Mouse (Mus musculus) heart, embryonic 16.5 days (tissue): ENCODE measurements at regions not wholly inside any gene's neighbourhood (a gene's known extent, or its start where the extent isn't known, plus 50 kb on each side); places are given as distances from the start of the nearest gene placed in this dataset.

Experiments
- ATAC-seq: fragments of 200-750 bp; cut with Nextera tagmentation; replicated peaks from 2 replicates; pipeline ENCODE4 v1.8.0; 2017; ENCODE audit warnings: moderate number of reproducible peaks; ENCODE audit not compliant: insufficient read depth, low FRiP score; ENCODE audit errors: extremely low read depth
- H3K27ac ChIP-seq: fragments of 300-500 bp; sonication (generic); 2 replicates; pipeline ENCODE4 v1.5.1; 2014; ENCODE audit warnings: mild to moderate bottlenecking, low read length, control low read depth, moderate library complexity
- H3K27me3 ChIP-seq: fragments of 300-500 bp; sonication (generic); 2 replicates; pipeline ENCODE4 v1.6.1; 2014; ENCODE audit warnings: low read length, mixed read lengths; ENCODE audit not compliant: control insufficient read depth, insufficient read depth
- H3K36me3 ChIP-seq: fragments of 300-500 bp; sonication (generic); 2 replicates; pipeline ENCODE4 v1.6.1; 2014; ENCODE audit not compliant: control insufficient read depth, insufficient read depth
- H3K4me1 ChIP-seq: fragments of 300-500 bp; sonication (generic); 2 replicates; pipeline ENCODE4 v1.6.1; 2014; ENCODE audit warnings: low read length, mixed read lengths; ENCODE audit not compliant: control insufficient read depth, insufficient read depth
- H3K4me2 ChIP-seq: fragments of 300-500 bp; sonication (generic); 2 replicates; pipeline ENCODE4 v1.6.1; 2014; ENCODE audit warnings: low read depth, mild to moderate bottlenecking, control low read depth, low read length
- H3K4me3 ChIP-seq: fragments of 300-500 bp; sonication (generic); 2 replicates; pipeline ENCODE4 v1.5.1; 2014; ENCODE audit warnings: mild to moderate bottlenecking, control low read depth, low read length
- H3K9ac ChIP-seq: fragments of 300-500 bp; sonication (generic); 2 replicates; pipeline ENCODE4 v1.6.1; 2014; ENCODE audit warnings: low read length, control low read depth
- H3K9me3 ChIP-seq: fragments of 300-500 bp; sonication (generic); replicated peaks from 2 replicates; pipeline ENCODE4 v1.6.1; 2016; ENCODE audit warnings: low read length; ENCODE audit not compliant: control insufficient read depth
- WGBS: fragments of 180-500 bp; shearing (Covaris S2); extraction: QIAGEN DNeasy Blood & Tissue Kit; methylation state at CpG from one replicate; pipeline ENCODE4 v1.1.7; 2014; 5-methylcytosine and 5-hydroxymethylcytosine counted together

- WGBS: 69% methylated on average over 2 of the region's 2 CpGs
- Histone ChIP-seq H3K4me3 (no peak overlapping the region), H3K9ac (no peak overlapping the region), H3K36me3 (no peaks in the 10 kb centered on the region), H3K27me3 (no peaks in the 10 kb centered on the region), H3K9me3 (no peaks in the 10 kb centered on the region), H3K4me1 (no peaks in the 10 kb centered on the region), H3K27ac (no peak overlapping the region), H3K4me2 (no peak overlapping the region)
- no peak for ATAC-seq
These were observed 110.7 kb upstream of the Man2a1 start for GRCm38 (mm10) chr17:64489769-64490335.

GRCm38 (mm10) chr17:64490664-64491063, 109.9 kb upstream of the Man2a1 start:
- ATAC-seq: no peak
- no peak overlapping the region for H3K27ac ChIP-seq
- no peak overlapping the region for H3K4me3 ChIP-seq
- H3K4me2 ChIP-seq: no peak overlapping the region
- no peaks in the 10 kb centered on the region for H3K27me3 ChIP-seq
- H3K9ac ChIP-seq: no peak overlapping the region
- WGBS: 88% methylated on average over 7 of the region's 7 CpGs
- no peaks in the 10 kb centered on the region for H3K9me3 ChIP-seq
- H3K36me3 ChIP-seq: no peaks in the 10 kb centered on the region
- H3K4me1 ChIP-seq: no peaks in the 10 kb centered on the region

- peak; percentile 72 for ATAC-seq
- H3K27ac ChIP-seq: no peak overlapping the region
- 44% methylated on average over 6 of the region's 10 CpGs for WGBS
- H3K4me2 ChIP-seq: 0 out of 2 replicates have a peak overlapping the region, but pooled peaks have one; percentile 2
- H3K9ac ChIP-seq: no peak overlapping the region
- H3K4me3 ChIP-seq: no peak overlapping the region
- H3K36me3 ChIP-seq: no peaks in the 10 kb centered on the region
- H3K4me1 ChIP-seq: no peaks in the 10 kb centered on the region
- H3K27me3 ChIP-seq: no peaks in the 10 kb centered on the region
- H3K9me3 ChIP-seq: no peaks in the 10 kb centered on the region
These were observed 108.6 kb upstream of the Man2a1 start for GRCm38 (mm10) chr17:64491922-64492353.

- no peak overlapping the region for H3K4me3 ChIP-seq
- no peak overlapping the region for H3K27ac ChIP-seq
- WGBS: 50% methylated on average over 7 of the region's 9 CpGs
- no peaks in the 10 kb centered on the region for H3K36me3 ChIP-seq
- no peak for ATAC-seq
- no peaks in the 10 kb centered on the region for H3K27me3 ChIP-seq
- no peaks in the 10 kb centered on the region for H3K9me3 ChIP-seq
- no peaks in the 10 kb centered on the region for H3K4me1 ChIP-seq
- H3K4me2 ChIP-seq: no peak overlapping the region
- H3K9ac ChIP-seq: no peak overlapping the region
These were observed 107.8 kb upstream of the Man2a1 start for GRCm38 (mm10) chr17:64492614-64493269.

- H3K27me3 ChIP-seq: no peaks in the 10 kb centered on the region
- no peaks in the 10 kb centered on the region for H3K9me3 ChIP-seq
These were observed 101.1 kb upstream of the Man2a1 start for GRCm38 (mm10) chr17:64499281-64499997.

GRCm38 (mm10) chr17:64502376-64502775, 98.2 kb upstream of the Man2a1 start:
- Histone ChIP-seq H3K36me3 (no peaks in the 10 kb centered on the region), H3K4me2 (no peak overlapping the region), H3K27me3 (no peaks in the 10 kb centered on the region), H3K4me3 (no peak overlapping the region), H3K9me3 (no peaks in the 10 kb centered on the region), H3K27ac (no peak overlapping the region), H3K4me1 (peaks cover 7% of the 10 kb centered on the region; the same call in 1 of the 2 replicates), H3K9ac (no peak overlapping the region)
- 59% methylated on average over 2 of the region's 2 CpGs for WGBS
- ATAC-seq: no peak

More at GRCm38 (mm10) chr17:64499281-64499997, 101.1 kb upstream of the Man2a1 start:
- H3K36me3 ChIP-seq: no peaks in the 10 kb centered on the region
- H3K27ac ChIP-seq: no peak overlapping the region
- no peak overlapping the region for H3K4me3 ChIP-seq
- 49% methylated on average over 15 of the region's 15 CpGs for WGBS
- H3K4me2 ChIP-seq: no peak overlapping the region
- no peak for ATAC-seq
- H3K9ac ChIP-seq: no peak overlapping the region
- peaks cover 2% of the 10 kb centered on the region; the same call in 1 of the 2 replicates for H3K4me1 ChIP-seq

GRCm38 (mm10) chr17:64505956-64506355, 94.6 kb upstream of the Man2a1 start:
- ATAC-seq: no peak
- no peak overlapping the region for H3K4me3 ChIP-seq
- peaks cover 5% of the 10 kb centered on the region; the same call in 1 of the 2 replicates for H3K4me1 ChIP-seq
- H3K27ac ChIP-seq: no peak overlapping the region
- 90% methylated on average over 2 of the region's 2 CpGs for WGBS
- no peaks in the 10 kb centered on the region for H3K27me3 ChIP-seq
- H3K4me2 ChIP-seq: no peak overlapping the region
- H3K9me3 ChIP-seq: no peaks in the 10 kb centered on the region
- H3K36me3 ChIP-seq: no peaks in the 10 kb centered on the region
- no peak overlapping the region for H3K9ac ChIP-seq

GRCm38 (mm10) chr17:64511139-64511779, 89.3 kb upstream of the Man2a1 start:
- no peaks in the 10 kb centered on the region for H3K4me1 ChIP-seq
- no peaks in the 10 kb centered on the region for H3K36me3 ChIP-seq
- no peak overlapping the region for H3K27ac ChIP-seq
- H3K27me3 ChIP-seq: no peaks in the 10 kb centered on the region
- no peak overlapping the region for H3K9ac ChIP-seq
- WGBS: 77% methylated on average over 3 of the region's 3 CpGs
- no peak for ATAC-seq
- no peaks in the 10 kb centered on the region for H3K9me3 ChIP-seq
- no peak overlapping the region for H3K4me2 ChIP-seq
- no peak overlapping the region for H3K4me3 ChIP-seq

GRCm38 (mm10) chr17:64522213-64522612, 78.3 kb upstream of the Man2a1 start:
- no peak overlapping the region for H3K4me2 ChIP-seq
- no peak for ATAC-seq
- no peaks in the 10 kb centered on the region for H3K27me3 ChIP-seq
- H3K9me3 ChIP-seq: no peaks in the 10 kb centered on the region
- no peaks in the 10 kb centered on the region for H3K4me1 ChIP-seq
- H3K4me3 ChIP-seq: no peak overlapping the region
- no peak overlapping the region for H3K27ac ChIP-seq
- 68% methylated on average over 8 of the region's 8 CpGs for whole genome bisulfite sequencing
- no peaks in the 10 kb centered on the region for H3K36me3 ChIP-seq
- H3K9ac ChIP-seq: no peak overlapping the region
